Mouse (Mus musculus) embryo, embryonic 11.5 days (tissue): ENCODE measurements around the gene Thg1l.

Experiments
- DNase-seq: peaks from one replicate; pipeline ENCODE4 v3.0.0-alpha.2; 2012; ENCODE audit warnings: low read depth, low spot score

The Thg1l gene

DNA sequence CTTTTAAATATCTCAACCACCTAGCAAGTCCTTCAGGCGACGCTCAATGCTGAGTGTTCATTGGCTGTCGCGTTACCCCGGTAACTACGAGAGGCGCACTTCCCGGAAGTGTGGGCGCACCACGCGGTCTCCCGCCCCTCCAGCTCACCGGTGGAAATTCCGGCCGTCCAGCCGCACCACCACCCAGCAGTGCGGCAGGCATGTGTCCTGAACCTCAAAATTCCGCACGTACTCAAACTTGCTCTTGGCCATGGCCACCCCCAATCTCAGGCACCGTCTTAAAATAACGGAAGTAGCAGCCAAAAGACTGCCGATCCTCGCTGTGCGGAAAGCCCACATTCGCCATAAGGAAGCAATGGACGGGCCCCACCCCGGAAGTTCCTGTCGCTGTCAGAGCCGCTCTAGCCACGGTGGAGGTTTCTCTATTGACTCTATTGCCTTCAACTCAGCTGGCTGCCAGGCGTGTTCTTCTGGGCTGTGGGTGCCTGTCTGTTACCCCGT, at the start of gene Thg1l:
Gene Thg1l (minus strand): TSS at position 368 of the 501 bp plus-strand sequence.
- peak; percentile 84 for DNase-seq

DNA sequence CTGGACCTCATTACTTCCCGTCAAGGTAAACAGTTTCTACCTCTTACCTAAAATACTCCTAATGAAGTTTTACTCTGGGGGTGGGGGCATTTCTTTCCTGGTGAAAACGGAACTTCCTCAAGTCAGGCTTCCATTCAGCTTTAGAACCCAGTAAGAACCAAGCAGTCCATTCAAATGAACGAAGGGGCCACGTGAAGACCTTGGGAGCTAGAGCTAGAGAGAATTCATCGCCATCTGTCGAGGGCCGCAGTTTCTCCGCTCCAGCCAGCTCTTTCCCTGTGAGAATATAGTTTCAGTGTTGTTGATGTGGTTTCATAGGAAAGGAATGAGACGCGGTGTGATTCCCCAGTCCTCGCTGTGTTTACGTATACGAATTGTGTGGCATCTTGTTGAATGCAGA, 36.8 kb upstream of the Thg1l start:
- DNase-seq = no peak

DNA sequence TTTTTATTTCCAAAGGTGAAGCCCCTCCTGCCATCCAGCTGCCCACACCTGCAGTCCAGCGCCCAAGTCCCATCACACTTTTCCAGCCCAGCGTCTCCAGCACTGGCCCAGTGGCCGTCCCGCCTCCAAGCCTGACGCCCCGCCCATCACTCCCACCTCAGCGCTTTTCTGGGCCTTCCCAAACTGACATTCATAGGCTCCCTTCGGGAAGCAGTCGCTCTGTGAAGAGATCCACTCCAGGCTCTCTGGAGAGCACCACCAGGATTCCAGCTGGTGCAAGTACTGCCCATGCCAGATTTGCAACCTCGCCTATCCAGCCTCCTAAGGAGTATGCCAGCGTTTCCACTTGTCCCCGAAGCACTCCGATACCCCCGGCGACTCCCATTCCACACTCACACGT, 36.3 kb upstream of the Thg1l start:
- no peak for DNase-seq

DNA sequence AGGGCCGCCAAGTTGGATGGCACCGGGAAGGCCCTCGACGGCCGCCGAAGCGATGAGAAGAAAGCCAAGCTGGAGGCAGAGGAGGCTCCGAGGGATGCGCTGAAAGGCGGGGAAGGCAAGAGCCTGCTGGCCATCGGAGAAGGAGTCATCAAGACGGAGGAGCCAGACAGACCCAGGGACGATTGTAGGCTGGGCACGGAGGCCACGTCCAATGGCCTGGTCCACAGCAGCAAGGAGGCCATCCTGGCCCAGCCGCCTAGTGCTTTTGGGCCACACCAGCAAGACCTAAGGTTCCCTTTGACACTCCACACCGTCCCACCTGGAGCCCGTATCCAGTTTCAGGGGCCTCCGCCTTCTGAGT, 25.6 kb upstream of the Thg1l start:
- DNase-seq = no peak

DNA sequence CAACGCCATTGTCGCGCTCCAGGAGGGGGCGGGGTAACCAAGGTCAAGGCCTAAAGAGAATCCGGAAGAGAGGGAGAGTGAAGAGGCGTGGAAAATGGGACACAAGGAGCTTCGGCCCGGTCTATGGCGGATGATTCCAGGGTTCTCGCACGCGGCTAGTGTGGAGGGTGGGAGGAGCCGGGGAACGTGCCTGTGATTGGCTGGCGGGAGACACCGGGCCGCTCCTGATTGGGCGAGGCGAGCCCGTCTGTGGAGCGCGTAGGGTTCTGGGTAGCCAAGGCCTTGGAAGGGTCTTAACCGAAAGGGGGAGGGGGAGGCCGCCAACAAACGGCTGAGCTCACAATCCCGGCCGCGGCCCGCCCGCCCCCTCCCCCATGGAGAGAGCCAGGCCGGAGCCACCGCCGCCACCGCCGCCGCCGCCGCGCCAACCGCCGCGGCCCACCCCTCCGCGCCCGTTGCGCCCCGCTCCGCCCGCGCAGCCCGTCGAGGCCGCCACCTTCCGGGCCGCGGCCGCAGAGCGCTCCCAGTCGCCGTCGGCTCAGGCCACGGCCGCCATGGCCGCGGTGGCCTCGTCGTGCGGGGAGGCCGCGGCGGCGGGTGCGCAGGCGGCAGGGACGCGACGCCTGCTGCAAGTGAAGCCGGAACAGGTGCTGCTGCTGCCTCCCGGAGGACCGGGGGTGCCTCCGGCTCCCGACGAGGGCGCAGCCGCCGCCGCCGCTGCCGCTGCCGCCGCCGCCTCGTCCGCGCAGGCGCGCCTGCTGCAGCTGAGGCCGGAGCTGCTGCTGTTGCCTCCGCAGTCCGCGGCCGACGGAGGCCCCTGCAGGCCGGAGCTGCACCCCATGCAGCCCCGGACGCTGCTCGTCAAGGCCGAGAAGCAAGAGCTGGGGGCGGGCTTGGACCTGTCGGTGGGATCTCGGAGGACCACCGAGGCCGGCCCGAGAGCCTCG, 24.9 kb upstream of the Thg1l start, which contains the start of gene Sox30:
Gene Sox30 (plus strand): TSS at position 365 of the 947 bp plus-strand sequence.
- peak; percentile 37 for DNase-seq

DNA sequence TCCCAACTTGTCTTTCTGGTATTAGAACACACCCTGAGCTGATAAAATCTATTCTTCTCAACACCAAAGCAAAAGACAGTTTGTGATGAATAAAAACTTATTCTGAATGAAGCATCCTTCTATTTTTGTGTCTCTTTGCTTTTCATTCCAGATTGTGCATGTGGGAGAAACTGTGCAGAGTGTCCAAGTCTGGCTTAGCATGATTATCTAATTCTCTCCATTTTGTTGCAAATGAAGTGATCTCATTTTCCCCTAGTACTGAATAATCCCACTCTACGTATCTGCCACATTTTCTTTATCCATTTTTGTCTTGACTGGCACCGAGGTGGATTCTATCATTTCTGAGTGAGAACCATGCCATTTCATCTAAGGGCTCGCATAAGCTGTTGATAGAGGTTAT, 20.8 kb upstream of the Thg1l start:
- DNase-seq = no peak

DNA sequence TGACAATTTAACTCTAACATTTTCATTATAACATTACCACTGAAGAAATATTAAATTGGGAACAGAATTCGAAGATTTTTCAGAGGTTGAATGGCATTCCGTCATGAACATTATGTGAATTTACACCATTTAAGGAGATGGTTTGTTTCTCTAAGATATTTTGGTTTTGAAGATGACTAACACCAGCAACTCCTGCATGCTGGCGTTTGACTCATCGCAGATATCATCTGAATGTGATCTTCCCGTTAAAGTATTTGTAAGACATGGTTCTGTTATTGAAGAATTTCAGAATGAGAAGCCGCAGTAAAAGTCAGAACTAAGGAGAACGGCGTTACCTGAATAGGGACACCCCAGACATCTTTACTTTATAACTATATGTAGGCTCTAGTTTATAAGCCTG, 19.2 kb upstream of the Thg1l start:
- DNase-seq = no peak

DNA sequence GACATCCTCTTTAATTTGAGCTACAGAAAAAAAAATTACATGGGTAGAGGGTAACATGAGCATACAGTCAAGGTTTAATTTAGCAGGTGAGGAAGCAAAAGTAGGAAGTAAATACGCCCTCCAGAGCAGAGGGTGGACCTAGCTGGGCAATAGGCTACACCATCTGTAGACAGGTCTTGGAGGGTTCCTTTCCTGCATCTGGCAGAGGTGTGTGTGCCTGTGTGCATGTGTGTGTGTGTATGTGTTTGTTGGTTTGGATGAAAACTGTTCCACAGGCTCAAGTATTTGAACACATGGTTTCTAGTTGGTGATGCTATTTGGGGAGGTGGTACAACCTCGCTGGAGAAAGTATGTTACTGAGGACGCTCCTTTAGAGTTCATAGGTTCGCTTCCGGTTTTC, 18.3 kb upstream of the Thg1l start:
- DNase-seq = no peak

DNA sequence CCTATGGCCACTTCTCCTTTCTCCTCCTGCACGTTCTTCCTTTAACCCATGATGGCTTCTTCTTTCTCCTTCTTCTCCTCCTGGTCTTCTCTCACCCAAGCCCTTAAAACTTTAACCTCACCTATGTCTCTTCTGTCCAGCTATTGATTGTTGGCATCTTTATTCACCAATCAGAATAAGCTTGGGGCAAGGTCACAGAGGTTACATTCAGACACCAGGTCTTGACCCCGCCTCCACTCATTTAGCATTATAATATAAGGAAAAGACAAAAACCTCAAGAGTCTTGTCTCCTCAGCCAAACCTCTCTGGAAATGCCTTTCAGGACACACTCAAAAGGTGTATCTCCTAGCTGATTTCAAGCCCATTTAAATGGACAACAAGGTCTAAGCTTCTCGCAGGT, 13.2 kb upstream of the Thg1l start:
- no peak for DNase-seq

DNA sequence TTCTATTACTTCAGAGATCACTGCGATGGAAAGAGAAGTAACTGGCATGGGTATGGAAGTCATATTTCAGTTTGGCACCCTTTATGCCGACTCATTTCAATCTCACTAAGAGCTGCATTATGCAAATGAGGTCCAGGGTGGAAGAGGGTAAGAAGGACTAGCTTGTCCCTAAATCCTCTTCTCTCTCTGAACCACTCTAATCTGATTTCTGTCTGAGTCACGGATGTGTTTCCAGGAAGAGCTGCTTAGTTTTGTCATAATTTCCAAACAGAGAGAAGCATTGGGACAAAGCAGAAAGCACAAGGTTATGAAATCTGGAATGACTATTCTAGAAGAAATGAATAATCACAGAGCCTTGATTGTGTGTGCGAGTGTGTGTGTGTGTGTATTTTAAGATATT, 11.6 kb upstream of the Thg1l start:
- DNase-seq = no peak

DNA sequence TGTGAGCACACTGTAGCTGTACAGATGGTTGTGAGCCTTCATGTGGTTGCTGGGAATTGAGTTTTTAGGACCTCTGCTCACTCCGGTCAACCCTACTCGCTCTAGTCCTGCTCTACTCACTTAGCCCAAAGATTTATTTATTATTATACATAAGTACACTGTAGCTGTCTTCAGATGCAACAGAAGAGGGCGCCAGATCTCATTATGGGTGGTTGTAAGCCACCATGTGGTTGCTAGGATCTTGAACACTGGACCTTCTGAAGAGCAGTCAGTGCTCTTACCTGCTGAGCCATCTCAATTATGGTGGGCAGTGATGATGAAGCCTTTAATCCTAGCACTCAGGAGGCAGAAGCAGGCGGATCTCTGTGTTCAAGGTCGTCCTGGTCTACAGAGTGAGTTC, 4.7 kb upstream of the Thg1l start:
- no peak for DNase-seq

DNA sequence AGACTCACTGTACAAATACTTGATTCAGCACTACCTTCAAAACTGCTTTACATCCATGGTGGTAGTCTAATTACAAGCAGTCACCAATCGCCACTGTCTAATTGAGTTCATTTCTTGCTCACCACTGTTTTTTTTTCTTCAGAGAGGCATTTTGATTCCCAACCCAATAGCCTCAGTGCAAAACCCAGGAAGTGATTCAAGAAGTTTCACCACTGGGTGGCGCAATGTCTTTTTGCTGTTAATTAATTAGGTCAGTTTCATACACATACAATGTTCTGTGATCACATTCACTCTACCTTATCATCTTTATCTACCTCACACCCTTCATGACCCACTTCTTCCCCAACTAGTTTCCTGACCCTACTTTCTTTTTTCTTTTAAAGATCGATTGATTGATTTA, 4.3 kb upstream of the Thg1l start:
- no peak for DNase-seq

DNA sequence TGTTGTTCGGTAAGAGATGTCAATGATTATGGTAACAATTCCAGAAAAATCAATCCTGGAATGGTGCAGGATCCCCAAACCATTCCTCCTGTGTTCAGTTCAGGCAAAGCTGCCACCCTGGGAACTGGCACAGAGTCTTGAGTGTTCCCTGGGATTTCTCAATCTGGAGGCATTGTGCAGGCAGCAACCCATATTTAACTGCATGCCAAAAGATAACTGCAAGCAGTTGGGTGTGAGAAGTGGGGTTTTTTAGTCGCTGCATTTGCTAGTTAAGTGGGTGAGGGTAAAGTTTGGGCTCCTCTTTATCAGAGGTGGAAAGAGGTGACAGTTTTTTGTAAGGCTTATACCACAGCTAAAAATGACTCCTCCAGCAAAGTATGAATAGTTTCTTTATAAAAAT, 7.8 kb downstream of the Thg1l start:
- no peak for DNase-seq

DNA sequence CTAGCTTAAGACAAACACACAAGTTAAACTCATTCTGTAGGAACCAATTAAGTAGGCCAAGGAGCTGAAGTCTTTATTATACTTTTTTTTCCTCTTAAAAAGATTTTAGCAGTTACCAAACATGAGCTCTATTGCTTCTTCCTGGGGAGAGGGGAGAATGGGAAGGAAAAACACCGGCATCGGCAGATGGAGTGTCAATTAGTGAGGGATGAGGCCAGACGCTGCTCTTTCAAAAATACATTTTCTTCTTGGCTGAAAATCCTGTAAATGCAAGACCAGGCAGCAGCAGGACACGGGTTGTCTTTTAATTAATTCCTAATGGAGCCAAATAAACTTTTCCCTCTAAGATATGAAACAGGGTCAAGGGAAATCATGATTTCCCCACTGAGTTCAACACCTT, 8.5 kb downstream of the Thg1l start:
- DNase-seq = no peak

DNA sequence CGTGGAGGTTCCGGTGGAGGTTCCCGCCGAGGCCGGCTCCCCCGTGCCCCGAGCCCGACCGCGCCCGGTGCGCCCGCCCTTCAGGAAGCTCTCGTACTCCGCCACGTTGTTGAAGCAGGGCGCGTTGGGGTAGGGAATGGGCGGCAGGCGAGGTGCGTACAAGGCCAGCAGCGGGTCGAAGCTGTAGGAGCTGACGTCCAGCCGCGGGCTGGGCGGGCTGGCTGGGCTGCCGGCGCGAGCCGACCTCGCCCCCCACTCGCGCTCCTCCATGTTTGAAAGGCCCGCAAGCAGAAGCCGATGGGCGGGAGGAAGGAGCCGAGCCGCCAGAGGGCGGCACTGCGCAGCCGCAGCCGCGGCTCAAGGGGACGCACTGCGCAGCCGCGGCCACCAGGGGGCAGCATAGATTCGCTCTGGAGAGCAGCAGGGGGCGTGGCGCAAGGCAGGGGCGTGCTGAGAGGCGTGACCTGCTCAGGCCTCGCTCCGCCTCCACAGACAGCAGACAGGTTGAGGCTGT, 10.6 kb downstream of the Thg1l start, which contains the start of gene Lsm11:
Gene Lsm11 (minus strand): TSS at position 293 of the 514 bp plus-strand sequence.
- DNase-seq = peak; percentile 92

DNA sequence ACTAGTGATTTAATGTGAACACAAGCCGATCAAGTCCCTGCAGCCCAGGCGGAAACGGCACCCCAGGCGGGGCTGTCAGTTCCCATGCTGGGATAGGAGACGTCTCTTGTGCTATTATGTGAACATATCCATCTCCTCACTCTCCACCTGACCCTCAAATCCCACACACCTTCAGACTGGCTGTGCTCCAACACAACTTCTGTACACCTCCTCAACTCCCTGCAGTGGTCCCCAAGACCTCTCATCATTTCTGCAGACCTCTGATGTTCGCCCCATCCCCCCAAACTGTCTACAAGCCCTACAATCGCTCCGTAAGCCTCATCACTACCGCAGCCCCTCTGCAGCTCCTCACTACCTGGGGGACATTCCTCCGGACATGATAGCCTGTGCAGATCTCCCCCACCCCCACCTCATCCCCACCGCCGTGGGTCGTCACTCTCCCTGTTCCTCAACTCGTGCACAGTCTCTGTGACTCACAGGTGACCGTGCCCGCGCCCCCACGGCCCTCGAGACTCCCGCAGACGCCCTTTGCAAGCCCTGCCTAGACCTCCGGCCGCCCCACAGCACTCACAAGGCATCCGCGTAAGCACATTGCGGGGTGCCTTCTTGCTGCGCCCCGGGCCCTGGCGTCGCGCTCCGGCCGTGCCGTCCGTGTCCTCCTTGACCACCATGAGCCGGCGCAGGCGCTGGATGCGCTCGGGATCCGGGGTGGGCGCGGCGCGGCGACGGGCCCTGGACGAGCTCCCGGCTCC, 11.2 kb downstream of the Thg1l start:
- DNase-seq = no peak

DNA sequence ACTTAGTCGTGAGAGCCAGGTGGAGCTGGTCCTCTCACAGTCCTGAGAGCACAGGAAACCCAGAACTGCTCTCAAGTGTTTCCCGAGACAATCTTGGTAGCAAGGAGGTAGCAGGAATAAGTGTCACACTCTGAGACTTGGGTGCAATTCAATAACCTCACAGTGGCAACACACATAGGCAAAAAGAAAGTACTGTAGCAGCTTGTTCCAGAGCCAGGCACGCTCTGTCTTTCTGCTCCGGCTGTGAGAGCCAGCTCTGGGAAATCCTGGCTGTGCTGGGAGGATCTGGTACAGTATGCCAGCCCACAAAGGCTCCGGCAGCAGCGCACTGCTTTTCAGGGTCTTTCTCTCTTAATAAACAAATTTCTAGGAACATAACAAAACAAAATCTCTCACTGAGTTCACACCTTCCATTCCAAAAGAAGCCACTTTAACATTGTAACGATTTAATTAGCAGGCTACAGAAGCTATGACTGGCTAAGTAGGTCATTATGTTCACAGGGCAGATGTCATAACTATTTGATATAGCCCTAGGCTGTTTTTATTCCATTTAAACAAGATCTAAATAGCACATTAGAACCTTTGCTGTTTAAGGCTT, 12.1 kb downstream of the Thg1l start:
- DNase-seq = no peak

DNA sequence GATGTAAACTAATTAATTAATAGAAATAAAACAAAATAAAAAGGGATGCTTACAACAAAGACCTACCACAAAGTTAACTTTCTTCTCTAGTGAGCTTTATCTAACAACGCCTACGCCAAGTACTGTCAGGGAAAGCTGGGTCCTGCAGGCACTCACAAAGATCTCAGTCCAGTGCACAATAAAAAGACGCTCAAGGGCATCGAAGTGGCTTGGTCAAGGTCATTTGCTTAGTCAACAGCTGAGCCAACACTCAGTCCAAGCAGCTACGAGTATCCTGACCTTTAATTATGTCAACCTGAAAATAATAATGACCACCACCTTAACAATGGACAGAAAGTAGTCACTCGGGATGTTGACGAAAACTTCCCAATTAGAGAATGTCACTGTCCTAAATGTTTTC, 13.0 kb downstream of the Thg1l start:
- no peak for DNase-seq

DNA sequence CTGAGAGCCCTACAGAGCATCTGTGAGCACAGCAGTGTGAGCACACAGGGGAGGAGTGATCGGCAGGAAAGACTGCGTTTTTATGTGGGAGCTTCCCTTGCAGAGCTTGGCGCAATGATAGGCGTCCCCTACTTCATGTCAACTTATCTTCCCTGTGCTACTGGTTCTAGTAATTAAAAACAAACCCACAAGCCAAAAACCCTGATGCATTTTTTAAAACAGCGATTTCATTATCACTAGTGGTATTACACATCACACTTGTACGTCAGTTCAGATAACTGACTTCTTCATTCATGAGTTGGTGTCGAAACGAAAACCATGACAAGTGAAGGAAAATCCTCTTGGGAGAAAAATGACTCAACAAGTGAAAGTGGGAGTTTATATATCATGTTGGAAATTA, 16.4 kb downstream of the Thg1l start:
- DNase-seq = no peak

DNA sequence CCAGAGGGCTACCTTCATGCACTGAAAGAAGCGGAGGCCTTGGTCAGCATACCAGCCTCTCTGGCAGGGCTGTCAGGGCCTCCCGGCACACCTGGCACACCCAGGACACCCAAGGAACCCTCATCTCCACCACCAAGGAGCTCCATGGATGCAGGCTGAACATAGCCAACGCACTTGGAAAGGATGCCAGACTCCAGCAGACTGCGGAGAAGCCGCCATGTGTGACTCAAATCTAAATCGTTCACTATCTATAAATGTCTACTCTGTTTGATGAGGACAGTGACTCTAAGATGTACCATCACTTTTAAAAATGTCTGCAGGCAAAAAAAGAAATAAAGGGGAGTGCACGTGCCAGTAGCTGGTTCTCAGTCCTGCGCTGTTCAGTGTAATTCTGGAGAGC, 17.8 kb downstream of the Thg1l start:
- DNase-seq = no peak

DNA sequence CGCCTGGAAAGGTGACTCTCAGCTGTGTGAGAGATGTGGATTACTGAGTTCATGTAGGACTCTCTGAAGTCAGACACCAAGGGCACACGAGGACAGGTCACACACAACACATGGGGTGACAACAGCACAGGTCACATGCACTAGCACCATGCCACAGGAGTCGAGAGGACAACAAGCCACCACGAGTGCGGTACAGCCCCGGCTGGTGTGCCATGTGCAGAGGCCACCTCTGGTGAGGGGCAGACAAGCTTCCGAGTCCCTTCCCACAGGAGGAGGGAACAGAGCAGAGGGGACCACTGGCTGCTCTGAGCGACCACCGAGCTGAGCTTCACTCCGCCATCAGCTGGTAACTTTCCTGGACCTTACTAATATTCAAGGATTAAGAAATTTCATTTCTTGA, 22.5 kb downstream of the Thg1l start:
- DNase-seq = no peak

DNA sequence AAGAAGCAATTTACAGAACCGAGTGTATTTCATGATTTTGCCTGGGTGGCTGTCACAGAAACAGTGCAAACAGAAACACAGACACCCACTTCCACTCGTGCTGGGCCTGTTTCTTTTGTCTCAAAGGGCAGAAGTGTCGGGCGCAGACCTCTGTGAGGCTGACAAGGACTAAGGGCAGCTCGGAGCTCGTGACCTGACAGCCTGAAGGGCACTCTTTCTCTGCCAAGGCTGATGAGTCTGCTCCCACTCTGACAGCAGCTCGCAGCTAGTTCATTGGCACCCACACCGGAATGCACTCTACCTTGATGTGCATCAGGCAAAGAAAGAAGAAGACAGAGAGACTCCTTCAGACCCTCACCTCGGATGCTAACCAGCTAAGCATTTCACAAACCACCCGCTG, 25.8 kb downstream of the Thg1l start:
- DNase-seq = no peak
